Mouse (Mus musculus) kidney, adult 2 months (tissue): ENCODE measurements around the gene 1700061G19Rik. TPM values are rescaled to one million over a fixed set of nuclear protein-coding genes. Genes with fewer than 3 reads are reported as not detected.

Experiments
- DNase-seq: peaks from one replicate; pipeline ENCODE4 v3.0.0; 2021
- H3K27ac ChIP-seq: fragments of 200-500 bp; 2 replicates; pipeline ENCODE4 v1.5.1; 2012; ENCODE audit warnings: low read depth, low read length, control low read depth, inconsistent platforms; ENCODE audit not compliant: insufficient read depth
- H3K27me3 ChIP-seq: fragments of 200-500 bp; replicated peaks from 2 replicates; pipeline ENCODE4 v1.6.1; 2012; ENCODE audit warnings: mild to moderate bottlenecking, moderate library complexity, low read length, inconsistent platforms; ENCODE audit not compliant: control insufficient read depth, insufficient read depth
- H3K36me3 ChIP-seq: fragments of 200-500 bp; 2 replicates; pipeline ENCODE4 v1.6.1; 2012; ENCODE audit warnings: mild to moderate bottlenecking, moderate library complexity, low read length, inconsistent platforms; ENCODE audit not compliant: control insufficient read depth, insufficient read depth
- H3K4me1 ChIP-seq: fragments of 200-500 bp; 2 replicates; pipeline ENCODE4 v1.6.1; 2011; ENCODE audit warnings: low read length; ENCODE audit not compliant: control insufficient read depth, insufficient read depth
- H3K4me3 ChIP-seq: fragments of 200-500 bp; 2 replicates; pipeline ENCODE4 v1.5.1; 2011; ENCODE audit warnings: mild to moderate bottlenecking, low read depth, low read length, control low read depth; ENCODE audit not compliant: insufficient read depth
- CTCF ChIP-seq: fragments of 200-500 bp; conservative IDR thresholded peaks from 2 replicates; pipeline ENCODE4 v1.5.1; 2011; ENCODE audit warnings: low read depth, mild to moderate bottlenecking, control low read depth, low read length, moderate library complexity, mixed read lengths; ENCODE audit not compliant: insufficient read depth, insufficient read length
- POLR2A ChIP-seq: fragments of 200-500 bp; IDR thresholded peaks from one replicate; pipeline ENCODE4 v1.6.1; 2011; ENCODE audit warnings: low read depth, low read length, control low read depth
- WGBS: fragments of 180-500 bp; shearing (Covaris S2); methylation state at CpG from one replicate; pipeline ENCODE4 v1.1.7; 2018; 5-methylcytosine and 5-hydroxymethylcytosine counted together
- polyA plus RNA-seq: library from polyadenylated mRNA; depleted of rRNA; stranded (reverse); fragments of >200 nt; gene quantifications from 2 replicates; pipeline ENCODE4 v1.2.3, GENCODE M21; 2012; rRNA removed

1700061G19Rik gene
- polyA plus RNA-seq, 1 experiment = 0.03 TPM

- no peaks in the 10 kb centered on the region for H3K4me1 ChIP-seq
- no peak overlapping the region for H3K27ac ChIP-seq
- TF ChIP-seq POLR2A (no peak), CTCF (no peak)
- 95% methylated on average over 7 of the region's 7 CpGs for WGBS
- H3K27me3 ChIP-seq = no peaks in the 10 kb centered on the region
- H3K4me3 ChIP-seq = no peak overlapping the region
- H3K36me3 ChIP-seq = no peaks in the 10 kb centered on the region
- DNase-seq = no peak
Measured at GRCm38 (mm10) chr17:56936731-56937130, 61.5 kb downstream of the 1700061G19Rik start.

Other genes with a start within 250 kb of the 1700061G19Rik start
- gene Lonp1, start 248.6 kb upstream of the 1700061G19Rik start, polyA plus RNA-seq = 123 and 128 TPM in 2 replicates
- 0.97 and 1.5 TPM in 2 replicates for gene Catsperd, start 247.3 kb upstream of the 1700061G19Rik start, polyA plus RNA-seq
- 48.7 and 58.8 TPM in 2 replicates for gene Ranbp3, start 202.2 kb upstream of the 1700061G19Rik start, polyA plus RNA-seq
- 897 and 907 TPM in 2 replicates for gene Ndufa11, start 157.7 kb upstream of the 1700061G19Rik start, polyA plus RNA-seq
- 32.8 and 33.0 TPM in 2 replicates for gene Vmac, start 157.5 kb upstream of the 1700061G19Rik start, polyA plus RNA-seq
- gene Nrtn, start 117.9 kb upstream of the 1700061G19Rik start, polyA plus RNA-seq = 19.2 and 27.1 TPM in 2 replicates
- gene Dus3l, start 110.7 kb upstream of the 1700061G19Rik start, polyA plus RNA-seq = 43.6 and 55.2 TPM in 2 replicates
- gene Prr22, start 105.2 kb upstream of the 1700061G19Rik start, polyA plus RNA-seq = 1.9 and 2.3 TPM in 2 replicates
- 4.8 and 6.2 TPM in 2 replicates for gene Rfx2, start 44.5 kb upstream of the 1700061G19Rik start, polyA plus RNA-seq
- 0.05 TPM in 2 replicates for gene Acsbg2, start 1.0 kb upstream of the 1700061G19Rik start, polyA plus RNA-seq
- 30.1 and 37.9 TPM in 2 replicates for gene Mllt1, start 59.9 kb downstream of the 1700061G19Rik start, polyA plus RNA-seq
- gene Acer1, start 106.6 kb downstream of the 1700061G19Rik start, polyA plus RNA-seq = not detected in 2 replicates
- gene Clpp, start 114.8 kb downstream of the 1700061G19Rik start, polyA plus RNA-seq = 245 and 276 TPM in 2 replicates
- 54.4 and 59.2 TPM in 2 replicates for gene Alkbh7, start 121.9 kb downstream of the 1700061G19Rik start, polyA plus RNA-seq
- not detected in 2 replicates for gene Pspn, start 124.5 kb downstream of the 1700061G19Rik start, polyA plus RNA-seq
- gene Gtf2f1, start 135.8 kb downstream of the 1700061G19Rik start, polyA plus RNA-seq = 22.0 and 25.1 TPM in 2 replicates
- 0.11 and 0.15 TPM in 2 replicates for gene Gm17949, start 136.0 kb downstream of the 1700061G19Rik start, polyA plus RNA-seq
- 49.7 and 51.1 TPM in 2 replicates for gene Khsrp, start 156.0 kb downstream of the 1700061G19Rik start, polyA plus RNA-seq
- gene Slc25a41, start 166.2 kb downstream of the 1700061G19Rik start, polyA plus RNA-seq = 0.13 TPM in 1 of 2 replicates, not detected in the other
- gene Crb3, start 183.6 kb downstream of the 1700061G19Rik start, polyA plus RNA-seq = 110 and 124 TPM in 2 replicates
- gene Slc25a23, start 184.4 kb downstream of the 1700061G19Rik start, polyA plus RNA-seq = 121 and 124 TPM in 2 replicates
- 2.0 and 4.9 TPM in 2 replicates for gene Dennd1c, start 203.0 kb downstream of the 1700061G19Rik start, polyA plus RNA-seq
- 2.1 and 2.9 TPM in 2 replicates for gene Tubb4a, start 212.3 kb downstream of the 1700061G19Rik start, polyA plus RNA-seq
- 1.6 and 2.5 TPM in 2 replicates for gene Tnfsf9, start 229.8 kb downstream of the 1700061G19Rik start, polyA plus RNA-seq